Mouse (Mus musculus): ENCODE results near the gene Fam222a.

Fam222a gene

DNA sequence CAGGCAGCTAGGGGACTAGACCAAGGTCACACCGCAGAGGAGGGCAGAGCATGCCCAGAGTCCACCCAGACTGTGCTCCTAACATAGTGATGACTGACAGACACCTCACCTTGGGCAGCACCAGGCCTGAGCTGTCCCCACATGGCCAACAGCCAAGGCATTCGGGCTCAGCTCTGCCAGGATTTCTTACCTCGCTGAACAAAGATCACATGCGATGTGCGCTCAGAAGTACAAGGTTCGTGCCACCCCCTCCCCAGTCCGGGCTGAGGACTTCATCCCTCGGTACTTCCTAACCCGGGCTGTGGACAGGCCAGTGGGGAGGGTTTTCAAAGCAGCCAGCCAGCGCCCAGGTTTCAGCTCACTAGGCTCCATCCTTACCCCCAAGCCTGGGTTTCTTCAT, 89.6 kb downstream of the Fam222a start:
- no peak for DNase-seq (ENCODE audit: low spot score in 2 of 2)

- no peak for DNase-seq (ENCODE audit: low spot score in 2 of 2)
Observed at GRCm38 (mm10) chr5:114658255-114658654, 90.4 kb downstream of the Fam222a start, which contains the start of gene Trpv4. TSS of gene Trpv4 (minus strand) at chr5:114658421.

DNA sequence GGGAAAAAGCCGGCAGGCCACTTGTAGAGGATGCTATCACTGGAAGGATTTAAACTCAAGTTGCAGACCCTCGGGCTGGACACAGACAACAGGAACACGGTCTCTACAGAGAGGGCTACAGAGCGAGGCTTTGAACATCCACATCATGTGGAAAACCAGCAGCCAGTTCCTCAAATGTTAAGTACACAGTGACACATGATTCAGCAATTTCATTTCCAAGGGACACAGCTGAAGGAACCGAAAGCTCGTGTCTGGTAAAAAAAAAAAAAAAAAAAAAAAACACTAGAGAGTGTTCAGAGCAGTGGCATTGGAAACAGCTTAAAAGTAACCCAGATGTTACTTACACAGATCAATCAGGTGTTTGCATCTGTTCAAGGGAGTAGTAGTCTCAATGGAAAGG, 93.2 kb downstream of the Fam222a start:
- DNase-seq (ENCODE audit: low spot score in 2 of 2) = no peak

Measured in right cerebral cortex, adult 2 months (tissue).